Mouse (Mus musculus) embryonic facial prominence, embryonic 13.5 days (tissue): Measurements from ENCODE around the gene Tead1. TPM values are rescaled to one million over a fixed set of nuclear protein-coding genes. Genes with fewer than 3 reads are reported as not detected.

Experiments used
- ATAC-seq: fragments of 200-750 bp; cut with Nextera tagmentation; 2 replicates; pipeline ENCODE4 v1.8.0; 2017; ENCODE audit warnings: low read depth; ENCODE audit not compliant: insufficient number of reproducible peaks, insufficient read depth, low FRiP score, low TSS enrichment
- H3K27ac ChIP-seq: fragments of 300-500 bp; sonication (generic); 2 replicates; pipeline ENCODE4 v1.5.1; 2015; ENCODE audit warnings: moderate library complexity, mild to moderate bottlenecking, inconsistent platforms
- H3K27me3 ChIP-seq: fragments of 300-500 bp; sonication (generic); 2 replicates; pipeline ENCODE4 v1.6.1; 2015; ENCODE audit warnings: mild to moderate bottlenecking, inconsistent platforms
- H3K36me3 ChIP-seq: fragments of 300-500 bp; sonication (generic); 2 replicates; pipeline ENCODE4 v1.6.1; 2015; ENCODE audit warnings: mild to moderate bottlenecking, inconsistent platforms
- H3K4me1 ChIP-seq: fragments of 300-500 bp; sonication (generic); 2 replicates; pipeline ENCODE4 v1.6.1; 2015; ENCODE audit warnings: inconsistent platforms
- H3K4me2 ChIP-seq: fragments of 300-500 bp; sonication (generic); 2 replicates; pipeline ENCODE4 v1.6.1; 2015; ENCODE audit warnings: moderate library complexity, mild to moderate bottlenecking, inconsistent platforms
- H3K4me3 ChIP-seq: fragments of 300-500 bp; sonication (generic); 2 replicates; pipeline ENCODE4 v1.5.1; 2015; ENCODE audit warnings: mild to moderate bottlenecking, inconsistent platforms
- H3K9ac ChIP-seq: fragments of 300-500 bp; sonication (generic); 2 replicates; pipeline ENCODE4 v1.6.1; 2015; ENCODE audit warnings: mild to moderate bottlenecking, inconsistent platforms
- H3K9me3 ChIP-seq: fragments of 300-500 bp; sonication (generic); 2 replicates; pipeline ENCODE4 v1.6.1; 2016; ENCODE audit warnings: inconsistent platforms
- WGBS: fragments of 180-500 bp; shearing (Covaris S2); methylation state at CpG from one replicate; pipeline ENCODE4 v1.1.7; 2015; ENCODE audit warnings: mixed read lengths; 5-methylcytosine and 5-hydroxymethylcytosine counted together
- polyA plus RNA-seq: library from polyadenylated mRNA; unstranded; fragments of >200 nt; fragmentation: Nextera tagmentation; extraction: Ambion mirVana; gene quantifications from 2 replicates; pipeline ENCODE4 v1.2.1, GENCODE M21; 2015

Gene Tead1
- polyA plus RNA-seq, 1 experiment from 2014 or later = 44.9 TPM

DNA sequence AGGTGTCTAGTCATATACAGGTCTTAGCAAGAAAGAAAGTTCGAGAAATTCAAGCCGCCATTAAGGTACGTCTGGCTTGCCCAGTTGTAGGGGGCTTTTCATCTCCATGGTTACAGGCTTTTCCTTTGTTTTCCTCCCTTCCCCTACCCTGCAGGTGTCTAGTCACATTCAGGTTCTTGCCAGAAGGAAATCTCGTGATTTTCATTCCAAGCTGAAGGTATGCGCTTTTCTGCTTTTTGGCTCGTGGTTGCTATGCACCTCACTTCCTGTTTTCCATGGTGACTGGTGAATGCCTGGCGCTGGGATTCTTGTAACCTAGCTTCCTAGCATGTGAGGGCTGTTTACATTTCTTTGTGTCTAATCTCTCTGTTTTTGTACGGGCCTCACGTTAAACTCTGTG lies 162.8 kb downstream of the Tead1 start:
- peak overlapping the region; percentile 40 for H3K4me2 ChIP-seq

DNA sequence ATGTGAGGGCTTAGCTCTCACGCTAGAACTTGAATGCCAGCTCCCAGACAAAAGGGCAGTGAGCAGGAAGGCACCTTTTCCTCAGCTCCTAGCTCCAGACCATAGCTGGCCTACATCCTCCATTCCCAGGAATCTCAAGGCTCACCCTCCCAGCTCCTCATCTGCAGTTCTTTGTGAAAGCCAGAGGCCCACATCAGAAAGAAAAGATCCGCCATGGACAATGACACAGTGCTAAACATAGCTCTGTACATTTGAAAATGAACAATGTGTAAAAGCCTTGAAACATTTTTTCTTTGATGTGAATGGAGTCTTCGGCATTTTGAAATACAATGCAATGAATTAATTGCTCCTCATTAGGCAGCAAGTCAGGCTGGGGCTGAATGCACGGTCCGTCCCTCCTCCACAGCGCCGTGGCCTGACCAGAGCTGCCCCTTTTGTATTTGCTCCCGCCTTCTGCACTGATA lies 172.2 kb downstream of the Tead1 start:
- H3K4me1 ChIP-seq = peaks cover 40% of the 10 kb centered on the region
- H3K27ac ChIP-seq = peak overlapping the region; percentile 22; the same call in 1 of the 2 replicates
- no peak for ATAC-seq

More for the DNA sequence above, 162.8 kb downstream of the Tead1 start:
- Histone ChIP-seq H3K36me3 (peaks cover 2% of the 10 kb centered on the region; the same call in 1 of the 2 replicates), H3K27me3 (no peaks in the 10 kb centered on the region), H3K27ac (peak overlapping the region; percentile 53), H3K9ac (0 out of 2 replicates have a peak overlapping the region, but pooled peaks have one; percentile 6), H3K9me3 (0 out of 2 replicates have a peak, but pooled peaks cover 4% of the 10 kb centered on the region), H3K4me1 (peaks cover 29% of the 10 kb centered on the region), H3K4me3 (0 out of 2 replicates have a peak overlapping the region, but pooled peaks have one; percentile 12)
- 20% methylated on average over 9 of the region's 9 CpGs for WGBS
- ATAC-seq = peak; percentile 39; the same call in 1 of the 2 replicates

DNA sequence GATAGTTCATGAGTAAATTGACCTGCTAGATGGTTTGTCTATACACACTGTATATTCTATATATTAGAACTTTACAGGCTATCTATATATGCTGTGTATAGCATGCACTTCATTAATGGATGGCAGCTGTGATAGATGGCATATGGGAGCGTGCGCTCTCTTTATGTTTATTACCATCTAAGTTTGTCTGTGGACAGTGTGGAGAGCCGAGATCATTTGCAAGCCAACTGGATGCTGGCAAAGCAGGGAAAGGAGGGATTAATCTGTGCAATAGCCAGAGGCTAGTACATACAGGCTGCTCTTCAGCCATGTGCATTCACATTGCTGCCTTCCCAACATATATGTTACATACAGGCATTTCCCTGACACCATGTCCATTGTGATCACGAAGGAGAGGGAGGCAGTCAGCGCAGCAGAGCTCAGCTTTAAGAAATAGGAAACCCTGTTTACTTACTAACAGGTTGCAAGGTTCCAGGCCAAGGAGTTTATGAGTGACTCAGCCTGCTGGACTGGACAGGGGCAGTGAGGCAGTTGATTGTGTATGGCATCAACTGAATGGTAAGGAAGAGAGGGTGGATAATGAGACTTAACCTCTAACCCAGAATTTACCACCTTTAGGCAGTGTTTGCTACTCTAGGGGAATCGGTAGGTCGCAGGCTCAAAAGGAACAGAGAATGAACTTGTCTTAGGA lies 173.2 kb downstream of the Tead1 start:
- Histone ChIP-seq H3K27ac (no peak overlapping the region), H3K9ac (no peak overlapping the region), H3K9me3 (no peaks in the 10 kb centered on the region), H3K4me1 (peaks cover 47% of the 10 kb centered on the region), H3K4me2 (no peak overlapping the region), H3K36me3 (peaks cover 10% of the 10 kb centered on the region), H3K4me3 (no peak overlapping the region), H3K27me3 (no peaks in the 10 kb centered on the region)
- 58% methylated on average over 7 of the region's 7 CpGs for WGBS
- no peak for ATAC-seq

More for the DNA sequence above, 172.2 kb downstream of the Tead1 start:
- no peaks in the 10 kb centered on the region for H3K27me3 ChIP-seq
- no peaks in the 10 kb centered on the region for H3K9me3 ChIP-seq
- no peak overlapping the region for H3K4me3 ChIP-seq
- 40% methylated on average over 8 of the region's 8 CpGs for WGBS
- H3K36me3 ChIP-seq = peaks cover 15% of the 10 kb centered on the region
- no peak overlapping the region for H3K4me2 ChIP-seq
- no peak overlapping the region for H3K9ac ChIP-seq

DNA sequence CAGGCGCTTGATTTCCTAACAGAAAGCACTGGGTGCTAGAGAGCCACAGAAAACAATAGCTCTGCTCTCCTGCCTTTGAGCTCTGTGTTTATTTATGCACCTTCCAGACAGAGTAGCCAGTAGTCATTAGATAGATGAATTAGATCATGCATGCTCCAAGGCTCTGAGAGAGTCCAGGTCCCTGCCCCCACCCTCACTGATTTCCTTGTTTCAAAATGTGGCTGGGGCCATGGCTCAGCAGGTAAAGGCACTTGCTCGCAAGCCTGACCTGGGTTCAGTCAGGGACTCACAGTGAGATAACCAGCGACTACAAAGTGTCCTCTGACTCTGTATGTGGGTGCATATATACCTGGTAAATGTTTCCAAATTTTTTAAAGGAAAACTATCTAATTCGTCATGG lies 174.7 kb downstream of the Tead1 start:
- Histone ChIP-seq H3K36me3 (peaks cover 21% of the 10 kb centered on the region), H3K9me3 (no peaks in the 10 kb centered on the region), H3K4me3 (no peak overlapping the region), H3K9ac (no peak overlapping the region), H3K4me1 (peaks cover 47% of the 10 kb centered on the region), H3K4me2 (no peak overlapping the region), H3K27ac (no peak overlapping the region), H3K27me3 (no peaks in the 10 kb centered on the region)
- ATAC-seq = no peak
- 70% methylated on average over 4 of the region's 4 CpGs for WGBS

DNA sequence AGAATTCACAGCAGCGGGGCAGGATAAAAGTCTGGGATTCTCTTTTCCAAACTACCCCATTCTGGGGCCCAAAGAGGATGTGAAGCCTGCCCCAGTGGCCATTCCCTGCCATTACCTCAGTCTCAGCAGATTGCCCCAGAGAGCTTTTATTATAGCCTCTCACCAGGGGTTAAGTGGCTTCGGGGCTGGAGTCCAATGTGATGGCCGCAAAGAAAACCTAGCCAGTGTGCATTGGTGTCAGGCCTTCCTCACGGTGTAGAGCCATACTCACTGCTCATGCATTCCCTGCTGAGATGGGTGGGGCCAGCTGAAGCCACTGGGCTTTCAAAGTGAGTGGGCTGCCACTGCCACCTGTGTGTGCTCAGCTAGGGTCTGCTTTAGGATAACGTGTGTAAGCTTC lies 175.4 kb downstream of the Tead1 start:
- H3K9ac ChIP-seq = no peak overlapping the region
- H3K9me3 ChIP-seq = no peaks in the 10 kb centered on the region
- H3K27me3 ChIP-seq = no peaks in the 10 kb centered on the region
- H3K36me3 ChIP-seq = peaks cover 18% of the 10 kb centered on the region; the same call in 1 of the 2 replicates
- no peak overlapping the region for H3K27ac ChIP-seq
- ATAC-seq = 0 out of 2 replicates have a peak, but pooled peaks have one; percentile 39
- no peak overlapping the region for H3K4me2 ChIP-seq
- 40% methylated on average over 5 of the region's 5 CpGs for WGBS
- H3K4me3 ChIP-seq = no peak overlapping the region
- H3K4me1 ChIP-seq = peaks cover 47% of the 10 kb centered on the region

DNA sequence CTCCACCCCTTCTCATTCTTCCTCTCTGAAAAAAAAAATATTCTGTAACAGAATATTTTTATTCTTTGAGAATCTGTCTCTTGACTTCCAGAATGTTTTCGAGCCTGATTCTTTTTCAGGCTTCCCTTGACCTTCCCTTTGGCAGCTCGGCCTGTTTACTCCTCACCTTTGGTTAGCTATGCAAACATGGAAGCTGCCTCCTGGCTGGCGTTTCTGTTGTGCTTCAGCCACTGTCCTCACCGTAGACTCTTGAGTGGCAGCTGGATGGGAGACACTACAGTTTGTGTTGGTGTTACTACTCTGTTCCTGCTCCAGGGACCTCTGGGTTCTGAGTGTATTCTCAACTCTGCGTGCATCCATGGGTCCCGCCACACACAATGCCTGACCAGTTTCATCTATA lies 176.3 kb downstream of the Tead1 start:
- peaks cover 46% of the 10 kb centered on the region for H3K4me1 ChIP-seq
- 68% methylated on average over 6 of the region's 6 CpGs for WGBS

DNA sequence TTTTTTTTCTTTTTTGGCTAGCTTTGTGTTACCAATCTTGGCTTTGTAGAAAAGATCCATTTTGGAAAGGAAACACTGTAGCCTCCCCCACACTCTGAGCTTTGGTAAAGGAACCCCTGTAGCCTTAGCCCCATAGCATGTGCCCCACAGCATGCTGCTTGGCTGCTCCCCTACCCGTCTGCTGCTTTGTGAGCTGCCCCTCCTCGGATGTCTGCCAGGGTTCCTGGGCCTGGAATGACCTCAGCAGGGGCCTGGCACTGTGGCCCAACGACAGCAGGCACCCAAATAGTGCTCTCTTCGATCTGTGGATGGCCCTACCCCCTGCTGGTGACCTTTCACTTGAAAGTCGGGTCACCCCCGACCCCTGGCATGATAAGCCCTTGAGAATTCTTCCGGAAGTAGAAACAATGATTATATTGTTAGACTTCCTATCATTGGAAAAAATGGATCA lies 177.0 kb downstream of the Tead1 start:
- Histone ChIP-seq H3K27ac (peak overlapping the region; percentile 28; the same call in 1 of the 2 replicates), H3K4me1 (peaks cover 40% of the 10 kb centered on the region), H3K27me3 (no peaks in the 10 kb centered on the region), H3K9ac (no peak overlapping the region), H3K4me2 (no peak overlapping the region; the same call in 1 of the 2 replicates), H3K9me3 (no peaks in the 10 kb centered on the region), H3K36me3 (peaks cover 24% of the 10 kb centered on the region), H3K4me3 (no peak overlapping the region)
- 18% methylated on average over 7 of the region's 7 CpGs for WGBS
- no peak for ATAC-seq

More for the DNA sequence above, 176.3 kb downstream of the Tead1 start:
- Histone ChIP-seq H3K27ac (peak overlapping the region; percentile 33), H3K4me2 (no peak overlapping the region), H3K4me3 (no peak overlapping the region), H3K9ac (no peak overlapping the region), H3K27me3 (no peaks in the 10 kb centered on the region), H3K36me3 (peaks cover 22% of the 10 kb centered on the region; the same call in 1 of the 2 replicates), H3K9me3 (no peaks in the 10 kb centered on the region)
- no peak for ATAC-seq

DNA sequence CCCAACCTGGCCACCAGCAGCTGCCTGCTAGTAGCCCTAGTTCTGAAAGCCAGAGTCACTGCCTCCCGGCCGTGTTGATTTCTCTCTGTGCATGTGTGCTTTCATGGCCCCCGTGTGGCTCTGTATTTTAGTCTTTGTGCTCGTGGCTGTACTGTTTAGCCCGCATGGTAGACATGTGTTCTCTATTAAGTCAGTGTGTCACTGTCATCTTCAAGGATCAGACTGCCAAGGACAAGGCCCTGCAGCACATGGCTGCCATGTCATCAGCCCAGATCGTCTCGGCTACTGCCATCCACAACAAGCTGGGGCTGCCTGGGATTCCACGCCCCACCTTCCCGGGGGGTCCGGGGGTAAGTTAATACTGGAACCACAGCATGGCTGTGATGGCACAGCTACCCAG lies 177.5 kb downstream of the Tead1 start:
- Histone ChIP-seq H3K27me3 (no peaks in the 10 kb centered on the region), H3K27ac (peak overlapping the region; percentile 30; the same call in 1 of the 2 replicates), H3K4me1 (peaks cover 40% of the 10 kb centered on the region), H3K4me2 (no peak overlapping the region), H3K9ac (no peak overlapping the region), H3K9me3 (no peaks in the 10 kb centered on the region), H3K4me3 (no peak overlapping the region), H3K36me3 (peaks cover 29% of the 10 kb centered on the region)
- WGBS = 26% methylated on average over 10 of the region's 10 CpGs
- ATAC-seq = no peak

DNA sequence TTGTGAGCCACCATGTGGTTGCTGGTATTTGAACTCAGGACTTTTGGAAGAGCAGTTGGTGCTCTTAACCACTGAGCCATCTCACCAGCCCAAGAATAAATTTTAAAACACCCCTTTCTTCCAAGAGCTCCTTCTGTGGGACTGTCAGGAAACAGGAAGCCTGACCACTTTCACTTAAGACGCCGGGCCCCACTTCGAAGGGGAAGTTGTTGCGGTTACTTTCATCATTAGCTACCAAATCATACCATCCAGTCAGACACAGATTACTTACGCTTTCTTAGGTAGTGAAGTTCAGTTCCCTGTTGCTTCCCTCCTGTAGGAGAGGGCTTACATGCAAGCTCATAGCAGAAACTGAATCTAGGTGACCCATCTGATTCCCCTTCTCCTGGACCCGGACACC lies 180.8 kb downstream of the Tead1 start:
- Histone ChIP-seq H3K9ac (no peak overlapping the region), H3K4me2 (no peak overlapping the region), H3K4me1 (peaks cover 26% of the 10 kb centered on the region), H3K4me3 (no peak overlapping the region), H3K27ac (no peak overlapping the region), H3K9me3 (no peaks in the 10 kb centered on the region), H3K36me3 (peaks cover 61% of the 10 kb centered on the region), H3K27me3 (no peaks in the 10 kb centered on the region)
- no peak for ATAC-seq
- 85% methylated on average over 6 of the region's 6 CpGs for WGBS

DNA sequence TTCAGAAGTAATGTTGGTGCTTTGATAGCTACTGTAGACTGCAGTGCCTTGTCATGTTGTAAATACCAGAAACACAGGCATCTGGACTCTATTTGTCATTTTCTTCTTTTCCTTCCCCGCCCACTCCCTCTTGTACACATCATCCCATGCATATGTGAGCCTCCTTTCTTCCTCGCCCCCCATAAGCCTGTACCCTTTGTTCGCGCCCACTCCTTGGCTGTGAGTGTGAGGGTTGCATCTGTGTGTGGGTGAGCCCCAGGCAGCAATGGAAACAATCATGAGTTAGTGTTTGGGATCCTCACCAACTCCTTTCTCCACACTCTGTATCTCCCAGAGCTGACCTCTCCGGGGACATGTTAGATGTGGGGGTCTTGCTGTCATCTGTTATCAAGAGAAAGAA lies 183.0 kb downstream of the Tead1 start:
- H3K4me1 ChIP-seq = peaks cover 13% of the 10 kb centered on the region
- H3K9me3 ChIP-seq = no peaks in the 10 kb centered on the region
- ATAC-seq = no peak
- WGBS = 76% methylated on average over 5 of the region's 5 CpGs
- H3K4me2 ChIP-seq = no peak overlapping the region
- no peak overlapping the region for H3K27ac ChIP-seq
- H3K27me3 ChIP-seq = no peaks in the 10 kb centered on the region
- H3K4me3 ChIP-seq = no peak overlapping the region
- no peak overlapping the region for H3K9ac ChIP-seq
- H3K36me3 ChIP-seq = peaks cover 72% of the 10 kb centered on the region

DNA sequence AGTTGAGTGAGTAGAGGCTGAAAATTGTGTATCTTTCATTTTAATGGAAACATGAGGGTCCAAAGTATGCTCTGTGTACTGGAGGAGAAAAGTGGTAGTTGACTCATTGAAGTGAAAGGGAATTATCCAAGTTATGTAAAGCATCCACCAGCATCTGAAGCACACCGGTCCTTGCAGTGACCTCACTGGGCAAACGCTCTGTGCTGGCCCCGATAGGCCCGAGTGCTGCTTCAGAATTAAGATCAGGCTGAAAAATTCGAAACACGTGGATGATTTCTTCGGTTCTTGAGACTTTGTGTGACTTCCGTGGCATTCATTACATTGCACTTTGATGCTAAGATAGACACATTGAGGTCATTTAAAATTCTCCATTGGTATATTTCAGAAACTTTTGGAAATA lies 185.1 kb downstream of the Tead1 start:
- no peaks in the 10 kb centered on the region for H3K27me3 ChIP-seq
- ATAC-seq = no peak
- H3K9me3 ChIP-seq = no peaks in the 10 kb centered on the region
- no peak overlapping the region for H3K27ac ChIP-seq
- WGBS = 75% methylated on average over 8 of the region's 8 CpGs
- H3K4me1 ChIP-seq = peaks cover 31% of the 10 kb centered on the region
- H3K36me3 ChIP-seq = peaks cover 56% of the 10 kb centered on the region
- no peak overlapping the region for H3K4me2 ChIP-seq
- H3K4me3 ChIP-seq = no peak overlapping the region
- no peak overlapping the region for H3K9ac ChIP-seq

DNA sequence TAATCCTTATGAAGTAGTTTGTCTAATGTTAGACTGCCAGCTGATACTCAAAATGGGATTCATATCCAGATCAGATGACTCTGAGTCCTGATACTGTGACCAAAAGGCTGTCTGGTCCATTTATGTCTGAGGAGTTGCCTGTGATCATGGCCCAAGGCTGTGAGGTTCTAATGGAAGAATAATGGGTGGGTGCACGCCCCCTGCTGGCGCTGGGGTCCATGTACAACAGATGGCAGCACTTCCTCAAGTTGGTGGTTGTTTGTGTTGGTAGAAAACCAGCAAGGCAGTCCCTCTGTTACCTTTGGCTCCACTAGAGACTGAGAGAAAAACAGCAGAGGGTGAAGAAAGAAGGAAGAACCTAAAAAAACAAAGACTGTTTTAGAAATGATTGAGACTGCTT lies 186.6 kb downstream of the Tead1 start:
- H3K27me3 ChIP-seq = no peaks in the 10 kb centered on the region
- peaks cover 56% of the 10 kb centered on the region for H3K36me3 ChIP-seq
- H3K9me3 ChIP-seq = no peaks in the 10 kb centered on the region
- ATAC-seq = no peak
- no peak overlapping the region for H3K4me3 ChIP-seq
- no peak overlapping the region for H3K4me2 ChIP-seq
- WGBS = 9% methylated on average over 2 of the region's 2 CpGs
- no peak overlapping the region for H3K27ac ChIP-seq
- H3K9ac ChIP-seq = no peak overlapping the region
- H3K4me1 ChIP-seq = peaks cover 31% of the 10 kb centered on the region
